Mouse (Mus musculus) ES-E14 (cell line): Measurements from ENCODE around the gene Adora1. TPM values are rescaled to one million over a fixed set of nuclear protein-coding genes. Genes with fewer than 3 reads are reported as not detected.

Source experiments
- DNase-seq: peaks from one replicate; pipeline ENCODE4 v3.0.0-alpha.2; 2013; ENCODE audit warnings: low read depth, low spot score
- H3K27ac ChIP-seq: 2 replicates; pipeline ENCODE4 v1.5.1; 2012; ENCODE audit warnings: low read depth, mild to moderate bottlenecking, low read length, moderate library complexity, mixed read lengths; ENCODE audit not compliant: poor library complexity, insufficient read depth, severe bottlenecking
- H3K36me3 ChIP-seq: 2 replicates; pipeline ENCODE4 v1.6.1; 2012; ENCODE audit warnings: mild to moderate bottlenecking, low read length, moderate library complexity, mixed read lengths; ENCODE audit not compliant: control insufficient read depth, poor library complexity, insufficient read depth, severe bottlenecking
- H3K4me1 ChIP-seq, 2 experiments: fragments of 150-350 bp in 1 of 2; sonication (generic) in 1 of 2; 2 replicates each; pipeline ENCODE4 v1.6.1; 2012; ENCODE audit warnings: low read length in 2 of 2, mild to moderate bottlenecking in 1 of 2, mixed read lengths in 1 of 2; ENCODE audit not compliant: control insufficient read depth in 2 of 2, insufficient read depth in 2 of 2, poor library complexity in 1 of 2
- H3K4me3 ChIP-seq, 2 experiments: fragments of 150-350 bp in 1 of 2; sonication (generic) in 1 of 2; 2 replicates each; pipeline ENCODE4 v1.5.1; 2012; ENCODE audit warnings: low read length in 2 of 2, low read depth in 1 of 2, mild to moderate bottlenecking in 1 of 2, mixed read lengths in 1 of 2; ENCODE audit not compliant: insufficient read depth in 1 of 2, poor library complexity in 1 of 2, severe bottlenecking in 1 of 2
- H3K9ac ChIP-seq: 2 replicates; pipeline ENCODE4 v1.6.1; 2012; ENCODE audit warnings: low read depth, mild to moderate bottlenecking, low read length, mixed read lengths; ENCODE audit not compliant: poor library complexity, insufficient read depth, severe bottlenecking
- H3K9me3 ChIP-seq: fragments of 150-350 bp; sonication (generic); 2 replicates; pipeline ENCODE4 v1.6.1; 2012; ENCODE audit warnings: low read depth, mild to moderate bottlenecking, low read length; ENCODE audit not compliant: control insufficient read depth, insufficient read depth
- CHD2 ChIP-seq: IDR thresholded peaks from 2 replicates; pipeline ENCODE4 v1.6.1; 2014; ENCODE audit warnings: mild to moderate bottlenecking, low read depth, low read length, inconsistent platforms
- HCFC1 ChIP-seq: IDR thresholded peaks from 2 replicates; pipeline ENCODE4 v1.6.1; 2012; ENCODE audit warnings: low read length, inconsistent platforms, borderline replicate concordance; ENCODE audit not compliant: insufficient read depth
- MAFK ChIP-seq: IDR thresholded peaks from 2 replicates; pipeline ENCODE4 v1.6.1; 2014; ENCODE audit warnings: mild to moderate bottlenecking, low read depth, low read length, inconsistent platforms; ENCODE audit not compliant: insufficient read depth
- ZC3H11A ChIP-seq: IDR thresholded peaks from 2 replicates; pipeline ENCODE4 v1.6.1; 2012; ENCODE audit warnings: low read depth, mild to moderate bottlenecking, inconsistent platforms, low read length, borderline replicate concordance
- ZNF384 ChIP-seq: IDR thresholded peaks from 2 replicates; pipeline ENCODE4 v1.6.1; 2012; ENCODE audit warnings: low read depth, low read length, inconsistent platforms
- in situ Hi-C, 2 experiments: fragments of 600-800 bp; cut with MboI; formaldehyde crosslinking; loops; one replicate each; pipeline ENCODE4 v1.15.1; 2025; ENCODE audit warnings: low sequenced_read_pairs in 2 of 2, inconsistent platforms in 1 of 2; ENCODE audit not compliant: unreplicated experiment in 2 of 2
- total RNA-seq: library from RNA; depleted of rRNA; stranded (reverse); fragments of 300-350 nt; gene quantifications from 2 replicates; pipeline ENCODE4 v1.2.3, GENCODE M21; 2012

The Adora1 gene
- total RNA-seq, 1 experiment = 0.58 TPM

GRCm38 (mm10) chr1:134242286-134242685, 7.1 kb upstream of the Adora1 start:
- in situ Hi-C loops = no loop called here
- no peak overlapping the region for H3K4me3 ChIP-seq
- no peak overlapping the region for H3K27ac ChIP-seq
- no peak overlapping the region for H3K9ac ChIP-seq
- H3K36me3 ChIP-seq = no peaks in the 10 kb centered on the region
- no peaks in the 10 kb centered on the region for H3K9me3 ChIP-seq
- H3K4me1 ChIP-seq = peaks cover 3 to 11% of the 10 kb centered on the region in 2 experiments; a peak in 2 of 4 replicates
- no peak for DNase-seq
- TF ChIP-seq ZC3H11A (no peak), HCFC1 (no peak), ZNF384 (no peak), MAFK (no peak), CHD2 (no peak)

- no peak for DNase-seq
- no peaks in the 10 kb centered on the region for H3K36me3 ChIP-seq
- no peaks in the 10 kb centered on the region for H3K9me3 ChIP-seq
- H3K4me3 ChIP-seq = no peak overlapping the region
- H3K4me1 ChIP-seq = peaks cover 3 to 11% of the 10 kb centered on the region in 2 experiments; a peak in 2 of 4 replicates
- in situ Hi-C loops = no loop called here
- H3K27ac ChIP-seq = no peak overlapping the region
- H3K9ac ChIP-seq = no peak overlapping the region
- no peak for TF ChIP-seq ZC3H11A
- no peak for TF ChIP-seq MAFK
- TF ChIP-seq CHD2 = no peak
- TF ChIP-seq HCFC1 = no peak
- no peak for TF ChIP-seq ZNF384
Measured at GRCm38 (mm10) chr1:134241298-134241697, 6.1 kb upstream of the Adora1 start.

GRCm38 (mm10) chr1:134240701-134241100, 5.5 kb upstream of the Adora1 start:
- DNase-seq = no peak
- no peaks in the 10 kb centered on the region for H3K36me3 ChIP-seq
- no peak overlapping the region for H3K27ac ChIP-seq
- no peak overlapping the region for H3K4me3 ChIP-seq
- in situ Hi-C loops = no loop called here
- H3K4me1 ChIP-seq = peaks cover 3 to 11% of the 10 kb centered on the region in 2 experiments; a peak in 2 of 4 replicates
- no peak for TF ChIP-seq CHD2
- TF ChIP-seq MAFK = no peak
- no peak for TF ChIP-seq ZC3H11A
- TF ChIP-seq ZNF384 = no peak
- H3K9ac ChIP-seq = no peak overlapping the region
- H3K9me3 ChIP-seq = no peaks in the 10 kb centered on the region

GRCm38 (mm10) chr1:134237438-134237837, 2.2 kb upstream of the Adora1 start:
- in situ Hi-C loops = no loop called here

GRCm38 (mm10) chr1:134236142-134236541, 911 bp upstream of the Adora1 start:
- Histone ChIP-seq H3K4me1 (peaks cover 0 to 3% of the 10 kb centered on the region in 2 experiments; a peak in 1 of 4 replicates), H3K4me3 (no peak overlapping the region)

More at GRCm38 (mm10) chr1:134237438-134237837, 2.2 kb upstream of the Adora1 start:
- H3K27ac ChIP-seq = no peak overlapping the region
- peaks cover 0 to 3% of the 10 kb centered on the region in 2 experiments; a peak in 1 of 4 replicates for H3K4me1 ChIP-seq
- no peaks in the 10 kb centered on the region for H3K36me3 ChIP-seq
- no peaks in the 10 kb centered on the region for H3K9me3 ChIP-seq
- H3K4me3 ChIP-seq = no peak overlapping the region
- no peak overlapping the region for H3K9ac ChIP-seq
- DNase-seq = no peak
- TF ChIP-seq ZNF384 = no peak
- TF ChIP-seq ZC3H11A = no peak

More at GRCm38 (mm10) chr1:134236142-134236541, 911 bp upstream of the Adora1 start:
- TF ChIP-seq MAFK = no peak
- TF ChIP-seq ZNF384 = no peak
- TF ChIP-seq CHD2 = no peak
- TF ChIP-seq HCFC1 = no peak
- no peak for TF ChIP-seq ZC3H11A
- no peaks in the 10 kb centered on the region for H3K9me3 ChIP-seq
- no peak for DNase-seq
- in situ Hi-C loops = no loop called here
- H3K27ac ChIP-seq = no peak overlapping the region
- no peaks in the 10 kb centered on the region for H3K36me3 ChIP-seq
- H3K9ac ChIP-seq = no peak overlapping the region
